Mouse (Mus musculus) CD8-positive naive resting alpha-beta T cell, adult 2 months (primary cell): ENCODE measurements at regions not wholly inside any gene's neighbourhood (a gene's known extent, or its start where the extent isn't known, plus 50 kb on each side); places are given as distances from the start of the nearest gene placed in this dataset.

Experiments used
- DNase-seq, 2 experiments: peaks; one replicate each; pipeline ENCODE4 v3.0.0; 2022; ENCODE audit warnings: low read depth in 2 of 2, low spot score in 2 of 2

- DNase-seq, result no peak
Observed at GRCm38 (mm10) chr19:55985518-55985917, 243.9 kb downstream of the Tcf7l2 start.

GRCm38 (mm10) chr19:55991791-55992726 is 250.4 kb downstream of the Tcf7l2 start:
- DNase-seq, result no peak

GRCm38 (mm10) chr19:55992727-55993066 is 251.1 kb downstream of the Tcf7l2 start:
- DNase-seq, result no peak

GRCm38 (mm10) chr19:55995721-55996120 is 254.1 kb downstream of the Tcf7l2 start:
- DNase-seq, result no peak

GRCm38 (mm10) chr19:55998454-55999180 is 257.0 kb downstream of the Tcf7l2 start:
- DNase-seq, result no peak

- no peak for DNase-seq
Observed at GRCm38 (mm10) chr19:55999409-55999808, 257.8 kb downstream of the Tcf7l2 start.

- DNase-seq, result no peak
Observed at GRCm38 (mm10) chr19:56001428-56001827, 259.8 kb downstream of the Tcf7l2 start.

GRCm38 (mm10) chr19:56005886-56006285 is 264.3 kb downstream of the Tcf7l2 start:
- no peak for DNase-seq

GRCm38 (mm10) chr19:56007433-56007832 is 265.8 kb downstream of the Tcf7l2 start:
- DNase-seq, result no peak

GRCm38 (mm10) chr19:56010766-56011165 is 269.1 kb downstream of the Tcf7l2 start:
- DNase-seq, result no peak

GRCm38 (mm10) chr19:56011292-56011691 is 269.7 kb downstream of the Tcf7l2 start:
- DNase-seq, result no peak

GRCm38 (mm10) chr19:56016548-56017346 is 270.2 kb upstream of the Habp2 start:
- no peak for DNase-seq

- DNase-seq, result no peak
Observed at GRCm38 (mm10) chr19:56017524-56017923, 269.4 kb upstream of the Habp2 start.

- DNase-seq, result no peak
Observed at GRCm38 (mm10) chr19:56019143-56019542, 267.8 kb upstream of the Habp2 start.

GRCm38 (mm10) chr19:56022348-56022747 is 264.6 kb upstream of the Habp2 start:
- DNase-seq, result no peak

- no peak for DNase-seq
Observed at GRCm38 (mm10) chr19:56024599-56024998, 262.3 kb upstream of the Habp2 start.

GRCm38 (mm10) chr19:56029428-56030281 is 257.3 kb upstream of the Habp2 start:
- DNase-seq, result no peak

GRCm38 (mm10) chr19:56030401-56030925 is 256.5 kb upstream of the Habp2 start:
- no peak for DNase-seq

- DNase-seq, result no peak
Observed at GRCm38 (mm10) chr19:56034552-56034951, 252.4 kb upstream of the Habp2 start.

- DNase-seq, result no peak
Observed at GRCm38 (mm10) chr19:56037584-56037983, 249.4 kb upstream of the Habp2 start.
